Mouse (Mus musculus) inflammation-experienced regulatory T-cells, adult 6 months (primary cell): ENCODE data around the gene Magi1. TPM values are rescaled to one million over a fixed set of nuclear protein-coding genes. Genes with fewer than 3 reads are reported as not detected.

Experiments used
- ATAC-seq: one replicate; pipeline ENCODE4 v1.8.0; 2017
- polyA plus RNA-seq, 3 experiments: library from polyadenylated mRNA; unstranded; fragments of 100-300 nt; shearing (Covaris generic); gene quantifications; one replicate each; pipeline ENCODE4 v1.2.1; 2017

Magi1 gene
- polyA plus RNA-seq, 3 experiments from 2014 or later = 0.08 to 4.6 TPM; not detected in 1

DNA sequence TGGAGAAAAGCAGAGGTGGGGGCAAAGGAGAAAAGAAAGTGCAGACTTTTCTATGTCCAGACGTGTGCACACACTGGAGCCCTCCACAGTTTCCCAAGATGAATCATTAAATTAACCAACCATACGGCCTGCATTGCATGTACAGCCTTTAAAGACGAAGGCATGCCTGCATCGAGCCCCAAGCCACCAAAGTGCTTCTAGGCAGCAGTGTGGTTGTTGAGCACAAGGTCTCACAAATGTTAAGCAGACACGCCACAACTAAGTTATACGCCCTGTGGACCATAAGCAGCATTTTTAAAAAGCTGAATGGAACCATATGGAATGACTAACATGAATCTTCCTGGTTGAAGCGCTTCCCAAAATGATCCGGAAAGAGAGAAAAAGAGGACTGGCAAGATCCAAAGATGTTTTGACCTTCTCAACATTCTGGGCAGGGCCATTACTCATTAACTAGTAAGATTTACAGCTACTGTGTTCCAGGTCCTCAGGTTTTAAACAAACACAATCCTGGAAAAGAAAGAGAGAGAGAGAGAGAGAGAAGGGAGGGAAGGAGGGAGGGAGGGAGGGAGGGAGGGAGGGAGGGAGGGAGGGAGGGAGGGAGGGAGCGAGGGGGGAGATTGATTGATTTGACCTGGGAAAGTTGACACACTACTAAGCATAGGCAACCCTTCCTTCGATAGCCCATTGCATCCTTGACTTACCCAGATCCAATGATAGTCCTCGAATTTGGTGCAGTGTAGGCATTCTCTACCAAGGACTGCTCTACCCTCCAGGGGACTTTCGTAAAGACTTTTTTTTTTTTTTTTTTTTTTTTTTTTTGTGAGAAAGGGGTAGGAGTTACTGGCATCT lies 26.5 kb downstream of the Magi1 start:
- ATAC-seq = no peak

DNA sequence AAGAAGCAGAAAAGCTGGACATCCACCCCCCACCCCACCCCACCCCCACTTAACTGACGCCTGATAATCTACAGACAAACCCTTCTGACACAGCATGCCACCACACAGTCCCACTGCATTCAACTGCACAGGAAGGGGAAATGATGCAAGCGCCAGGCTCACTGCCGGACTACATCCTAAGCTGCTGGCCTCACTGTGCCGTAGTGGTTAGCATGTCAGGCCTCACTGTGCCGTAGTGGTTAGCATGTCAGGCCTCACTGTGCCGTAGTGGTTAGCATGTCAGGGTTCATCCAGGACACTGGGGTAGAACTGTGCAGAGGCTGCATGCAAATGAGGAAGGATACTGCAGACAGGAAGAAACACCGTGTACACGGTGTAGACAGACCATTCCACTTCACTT lies 29.8 kb downstream of the Magi1 start:
- ATAC-seq = no peak

GRCm38 (mm10) chr6:94251358-94251945 lies 32.3 kb downstream of the Magi1 start:
- ATAC-seq = no peak

- ATAC-seq = no peak
These were observed 34.4 kb downstream of the Magi1 start for GRCm38 (mm10) chr6:94249286-94249790.

DNA sequence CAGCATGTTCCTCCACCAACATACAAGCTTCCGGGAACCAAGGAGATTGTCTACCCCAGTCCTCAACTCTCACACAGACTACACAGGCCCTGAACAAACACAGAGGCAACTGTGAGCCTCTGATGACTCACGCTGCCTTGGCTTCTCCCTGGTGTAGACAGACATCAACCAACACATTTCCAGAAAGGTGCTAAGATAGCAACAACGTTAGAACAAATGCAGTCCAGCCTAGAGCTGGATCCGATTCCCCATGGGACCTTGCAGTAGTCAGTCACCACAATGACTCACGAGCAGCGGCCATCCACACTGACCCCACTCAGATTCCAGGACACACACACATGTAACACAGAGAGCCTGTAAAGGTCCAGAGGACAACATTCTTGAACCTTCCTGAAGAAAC lies 42.5 kb downstream of the Magi1 start:
- ATAC-seq = no peak

- ATAC-seq = no peak
These were observed 45.1 kb downstream of the Magi1 start for GRCm38 (mm10) chr6:94238643-94239042.

DNA sequence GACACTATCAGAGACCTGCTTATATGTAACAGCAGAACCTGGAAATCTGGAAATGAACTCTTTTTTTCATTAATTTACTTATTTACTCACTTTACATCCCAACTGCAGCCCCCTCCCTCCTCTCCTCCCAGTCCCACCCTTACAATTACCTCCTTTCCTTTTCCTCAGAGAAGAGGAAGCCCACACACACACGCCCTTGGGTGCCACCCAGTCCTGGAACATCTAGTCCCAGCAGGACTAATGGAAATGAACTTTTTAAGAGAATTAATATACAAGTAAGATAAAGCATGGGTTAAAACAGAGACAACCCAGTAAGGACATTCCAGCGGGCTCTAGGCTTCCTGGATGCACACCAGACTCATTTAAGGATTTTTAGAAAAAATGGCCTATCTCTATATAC lies 46.8 kb downstream of the Magi1 start:
- ATAC-seq = no peak

- ATAC-seq = no peak
These were observed 51.4 kb downstream of the Magi1 start for GRCm38 (mm10) chr6:94232243-94232785.

DNA sequence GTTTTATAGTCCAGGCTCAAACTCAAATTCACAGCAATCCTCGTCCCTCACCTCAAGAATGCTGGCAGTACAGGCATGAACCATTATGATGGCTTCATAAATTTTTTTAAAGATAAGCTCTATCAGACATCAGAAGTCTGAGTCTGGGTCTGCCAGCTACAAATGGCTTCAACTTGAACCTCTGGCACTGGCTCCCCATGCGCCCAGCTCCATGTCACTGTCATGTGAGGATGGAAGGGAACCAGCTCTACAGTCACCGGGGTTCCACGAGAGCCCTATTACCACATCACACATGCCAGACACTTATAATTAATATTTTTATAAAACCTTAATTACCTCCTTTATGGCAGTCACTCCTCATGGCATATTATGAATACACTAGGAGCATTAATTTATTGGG lies 51.9 kb downstream of the Magi1 start:
- no peak for ATAC-seq

DNA sequence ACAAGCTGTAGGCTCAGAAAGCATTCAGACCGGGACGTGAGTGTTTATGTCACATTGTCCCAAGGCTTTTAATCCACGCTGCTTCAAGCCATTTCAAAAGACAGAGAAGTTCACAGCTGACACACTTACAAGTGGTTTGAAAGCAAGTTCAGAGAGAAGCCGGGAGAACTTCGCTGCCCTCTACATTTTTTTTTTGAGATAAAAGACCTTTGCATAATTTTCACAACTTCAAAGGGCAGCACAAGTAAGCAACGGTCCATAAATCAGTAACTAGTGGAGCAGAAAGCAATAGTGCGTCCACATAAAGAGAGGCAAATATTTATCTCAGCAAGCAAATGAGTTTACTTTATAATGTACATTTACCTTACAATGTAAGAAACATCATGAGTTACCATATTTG lies 52.4 kb downstream of the Magi1 start:
- ATAC-seq = no peak

DNA sequence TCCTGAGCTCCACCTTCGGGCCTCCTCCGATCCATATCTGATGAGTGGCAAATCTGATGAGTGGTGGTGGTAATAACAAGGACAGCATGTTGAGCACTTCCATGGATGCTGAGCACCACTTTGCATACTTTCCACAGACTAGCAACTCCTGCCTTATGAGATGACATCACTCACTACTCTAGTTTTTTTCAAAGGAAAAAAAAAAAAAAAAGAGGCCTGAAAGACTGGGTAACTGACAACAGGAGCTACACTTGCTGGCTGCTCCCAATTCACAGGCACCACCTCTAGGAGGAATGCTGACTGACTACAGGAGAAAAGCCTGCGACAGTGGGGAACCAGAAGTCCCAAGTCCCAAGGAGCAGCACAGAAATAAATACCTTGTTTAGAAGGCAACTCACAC lies 52.8 kb downstream of the Magi1 start:
- no peak for ATAC-seq

DNA sequence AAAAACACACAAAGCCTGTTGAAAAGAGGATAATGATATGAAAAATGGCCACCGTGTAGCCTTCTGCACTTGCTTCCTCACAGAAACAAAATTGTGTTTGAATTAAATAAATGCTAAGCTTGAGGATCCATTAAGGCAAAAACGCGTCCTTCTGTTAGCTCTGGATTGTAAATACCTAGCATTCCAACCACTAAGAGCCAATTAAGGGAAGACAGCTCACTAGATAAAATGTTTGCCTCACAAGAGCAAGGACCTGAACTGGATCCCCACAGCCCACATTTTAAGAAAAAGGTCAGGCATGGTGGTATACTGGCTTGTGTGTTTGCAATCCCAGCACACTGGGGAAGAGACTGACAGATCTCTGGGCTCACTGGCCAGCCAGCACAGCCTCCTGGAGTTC lies 53.6 kb downstream of the Magi1 start:
- no peak for ATAC-seq

DNA sequence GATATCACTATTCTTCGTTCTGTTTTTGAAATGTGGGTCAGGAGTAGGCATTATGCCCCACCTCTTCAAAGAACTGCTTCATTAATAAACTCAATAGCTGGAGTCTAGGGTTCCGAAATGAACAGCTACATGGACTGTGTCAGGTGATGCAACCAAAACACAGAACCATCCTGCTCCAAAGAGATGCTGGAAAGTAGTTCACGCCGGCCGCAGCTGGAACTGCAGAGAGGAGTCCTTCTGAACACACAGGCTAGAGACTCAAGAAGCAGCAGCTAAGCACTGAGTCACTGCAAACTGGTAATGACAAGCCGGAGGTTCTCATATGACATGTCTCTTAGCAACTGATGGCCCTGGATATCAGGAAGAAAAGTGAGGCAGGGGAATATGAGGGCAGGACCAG lies 57.5 kb downstream of the Magi1 start:
- no peak for ATAC-seq

- ATAC-seq = no peak
These were observed 57.9 kb downstream of the Magi1 start for GRCm38 (mm10) chr6:94225832-94226231.

DNA sequence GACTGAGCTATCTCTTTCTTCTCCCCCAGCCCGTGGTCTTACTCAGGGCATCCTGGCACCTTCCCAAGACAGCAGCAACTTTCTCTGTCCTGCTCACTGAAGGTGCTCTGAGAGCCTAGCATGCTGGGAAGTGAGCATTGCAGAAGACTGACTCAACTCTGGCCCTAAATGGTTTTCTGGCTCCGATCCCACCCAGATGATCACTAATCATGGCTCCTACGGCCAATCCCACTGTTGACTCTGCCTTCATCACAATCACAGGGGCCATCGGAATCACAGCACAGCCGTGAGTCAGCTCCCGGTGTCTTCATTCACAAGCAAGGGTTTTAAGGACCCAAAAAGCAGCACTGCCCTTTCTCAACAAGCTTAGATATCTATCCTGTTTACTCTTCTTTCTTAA lies 58.6 kb downstream of the Magi1 start:
- no peak for ATAC-seq

GRCm38 (mm10) chr6:94222253-94222652 lies 61.5 kb downstream of the Magi1 start:
- no peak for ATAC-seq

DNA sequence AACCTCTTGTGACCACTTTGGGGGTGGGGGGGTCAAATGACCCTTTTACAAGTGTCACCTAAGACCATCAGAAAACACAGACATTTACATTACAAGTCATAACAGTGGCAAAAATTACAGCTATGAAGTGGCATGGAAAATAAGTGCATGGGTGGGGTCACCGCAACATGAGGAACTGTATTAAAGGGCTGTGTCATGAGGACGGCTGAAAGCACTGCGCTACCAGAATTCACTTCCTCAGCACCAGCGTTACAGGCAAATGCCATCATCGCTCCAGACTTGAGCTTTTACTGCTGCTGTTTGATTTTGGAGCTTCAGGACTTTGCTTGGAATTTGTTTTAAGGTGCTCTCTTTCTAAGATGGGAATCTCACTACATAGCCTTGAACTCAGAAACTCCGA lies 62.0 kb downstream of the Magi1 start:
- ATAC-seq = no peak

GRCm38 (mm10) chr6:94218076-94218475 lies 65.6 kb downstream of the Magi1 start:
- no peak for ATAC-seq

DNA sequence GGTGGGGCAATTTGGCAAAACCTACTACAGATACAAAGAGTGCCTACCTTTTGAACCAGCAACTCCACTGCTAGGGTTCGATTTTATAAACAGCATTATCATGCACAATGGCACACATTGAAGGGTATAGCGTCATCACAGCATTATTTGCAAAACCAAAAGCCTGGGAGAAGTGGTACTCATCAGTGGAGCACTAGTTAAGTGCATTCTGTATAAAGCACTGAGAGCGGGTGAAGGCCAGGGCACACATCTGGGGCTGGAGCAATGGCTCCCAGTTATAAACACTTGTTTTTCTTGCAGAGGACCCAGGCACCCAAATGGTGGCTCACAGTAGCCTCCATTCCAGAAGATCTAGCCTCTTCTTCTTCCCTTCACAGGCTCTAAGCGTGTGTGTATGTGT lies 67.9 kb downstream of the Magi1 start:
- no peak for ATAC-seq

GRCm38 (mm10) chr6:94214895-94215538 lies 68.7 kb downstream of the Magi1 start:
- ATAC-seq = no peak

- no peak for ATAC-seq
These were observed 77.8 kb downstream of the Magi1 start for GRCm38 (mm10) chr6:94205926-94206325.

DNA sequence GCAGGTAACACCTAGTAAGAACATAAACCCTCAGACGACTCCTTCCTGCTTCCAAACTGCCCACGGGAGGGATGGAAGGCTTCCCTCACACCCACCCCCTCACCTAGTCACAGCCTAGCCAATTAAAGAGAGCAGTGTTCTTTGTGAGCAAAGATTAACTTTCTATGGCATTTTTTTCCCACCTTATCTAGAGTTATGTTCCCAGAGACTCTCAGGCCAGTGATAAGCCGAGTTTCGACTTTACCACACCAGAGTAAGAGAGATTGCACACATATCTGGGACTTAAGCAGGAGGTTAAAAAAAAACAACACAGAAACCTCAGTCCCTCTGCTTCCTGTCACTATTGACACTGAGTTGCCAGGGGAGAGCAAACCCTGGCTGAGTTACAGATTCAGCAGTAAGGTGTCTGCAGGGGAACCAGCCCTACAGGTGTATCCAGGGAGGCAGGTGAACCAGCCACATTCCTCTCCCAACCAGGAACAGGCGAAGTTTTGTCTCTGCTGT lies 80.0 kb downstream of the Magi1 start:
- ATAC-seq = no peak

DNA sequence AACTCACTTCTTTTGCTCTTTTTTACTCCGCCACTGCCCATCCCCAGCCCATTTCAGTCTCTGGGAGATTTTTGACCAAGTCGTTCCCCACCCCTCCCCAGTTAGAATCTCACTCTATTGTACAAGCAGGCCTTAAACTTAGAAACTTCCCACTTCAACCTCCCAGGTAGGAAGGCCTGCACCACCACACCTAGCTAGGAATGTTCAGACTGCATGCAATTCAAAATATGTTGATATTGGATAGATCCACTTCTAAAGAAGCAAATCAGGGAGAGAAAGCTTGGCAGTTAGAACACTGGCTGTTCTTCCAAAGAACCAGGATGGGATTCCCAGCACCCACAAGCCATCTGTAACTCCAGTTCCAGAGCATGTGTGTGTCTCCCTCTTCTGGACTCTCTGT lies 81.8 kb downstream of the Magi1 start:
- ATAC-seq = no peak
